Comparison of ENCODE assay signal across 3 mouse cellular contexts in the genomic region with DNA sequence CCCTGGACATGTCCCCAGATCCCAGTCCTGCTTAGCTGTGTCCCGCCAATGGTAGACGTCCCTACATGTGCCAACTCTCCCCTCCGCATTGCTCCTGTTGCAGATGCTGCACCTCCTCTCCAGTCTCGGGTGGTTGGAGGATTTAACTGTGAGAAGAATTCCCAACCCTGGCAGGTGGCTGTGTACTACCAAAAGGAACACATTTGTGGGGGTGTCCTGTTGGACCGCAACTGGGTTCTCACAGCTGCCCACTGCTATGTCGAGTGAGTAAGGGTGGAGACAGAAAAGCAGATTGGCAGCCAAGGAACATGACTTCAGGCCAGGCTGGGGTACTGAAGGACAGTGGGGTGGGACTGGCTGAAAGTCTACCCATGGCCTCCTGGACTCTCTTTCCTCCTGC. TPM values are rescaled to one million over a fixed set of nuclear protein-coding genes. Genes with fewer than 3 reads are reported as not detected.
"Had no signal": no experiment of that assay in that cellular context is flagged by ENCODE, and none has a peak within 500 bp of the region (broad histone marks: within the 10 kb centered on the region; RNA-seq: fewer than 3 reads in every experiment).

No protein-coding gene starts in this region.

RNA-seq across cellular contexts. Expression of a gene that starts 2.7 kb away (rescaled TPM):
- total RNA-seq: layer of hippocampus, postnatal 25 days; left cerebral cortex, postnatal 4 days; megakaryocyte, adult 5-6 weeks had no signal

RNA-seq across cellular contexts. Expression of a gene that starts 19.0 kb away (rescaled TPM):
- total RNA-seq: layer of hippocampus, postnatal 25 days; left cerebral cortex, postnatal 4 days had no signal

RNA-seq across cellular contexts. Expression of a gene that starts 37.4 kb away (rescaled TPM):
- total RNA-seq: layer of hippocampus, postnatal 25 days; left cerebral cortex, postnatal 4 days; megakaryocyte, adult 5-6 weeks had no signal

RNA-seq across cellular contexts. Expression of a gene that starts 38.8 kb away (rescaled TPM):
- total RNA-seq: layer of hippocampus, postnatal 25 days; left cerebral cortex, postnatal 4 days; megakaryocyte, adult 5-6 weeks had no signal

RNA-seq across cellular contexts. Expression of a gene that starts 48.1 kb away (rescaled TPM):
- total RNA-seq: layer of hippocampus, postnatal 25 days; left cerebral cortex, postnatal 4 days; megakaryocyte, adult 5-6 weeks had no signal
